Mouse (Mus musculus): Measurements from ENCODE around the gene Arhgap10. TPM values are rescaled to one million over a fixed set of nuclear protein-coding genes. Genes with fewer than 3 reads are reported as not detected.

Arhgap10 gene
- total and polyA plus RNA-seq, 3 experiments: 2.7 to 5.9 (median 4.8) TPM

GRCm38 (mm10) chr8:77483676-77484075, 34.1 kb downstream of the Arhgap10 start:
- no peak for DNase-seq (ENCODE audit: extremely low read depth)
- no peak overlapping the region for H3K27ac ChIP-seq (ENCODE audit: insufficient read depth, low read depth)
- TF ChIP-seq MAX (IDR thresholded peaks at IDR 0.05; ENCODE audit: low read length) (no peak), HCFC1 (IDR thresholded peaks at IDR 0.05; ENCODE audit: low read depth, low read length) (no peak), TCF12 (IDR thresholded peaks at IDR 0.05; ENCODE audit: low read depth, low read length) (no peak), EP300 (IDR thresholded peaks at IDR 0.05; ENCODE audit: low read length) (no peak), CTCF (conservative IDR thresholded peaks at IDR 0.05 in 1 of 2, IDR thresholded peaks at IDR 0.05 in 1 of 2; ENCODE audit: low read depth in 2 of 2, low read length in 2 of 2) (no peak), NELFE (IDR thresholded peaks at IDR 0.05; ENCODE audit: low read depth, low read length) (no peak), CHD1 (IDR thresholded peaks at IDR 0.05; ENCODE audit: low read depth, low read length) (no peak), KAT2A (IDR thresholded peaks at IDR 0.05; ENCODE audit: insufficient replicate concordance, low read length) (no peak)
- H3K4me3 ChIP-seq (replicated peaks in 1 of 3; ENCODE audit: low read depth in 2 of 3, low read length in 2 of 3, poor library complexity in 1 of 3): no peak overlapping the region
- H3K9me3 ChIP-seq (replicated peaks; ENCODE audit: low read length): no peaks in the 10 kb centered on the region
- no peak overlapping the region for H3K4me2 ChIP-seq (ENCODE audit: insufficient read depth, low read depth, poor library complexity, severe bottlenecking)
- in situ Hi-C loops (cut with MboI; ENCODE audit: low pct_ligation_motif_present, low pct_unique_long_range_greater_than_20kb, low sequenced_read_pairs): no loop called here
- no peaks in the 10 kb centered on the region for H3K36me3 ChIP-seq (replicated peaks in 1 of 2; ENCODE audit: control insufficient read depth in 1 of 2, insufficient read depth in 1 of 2, low read length in 1 of 2)
- no peaks in the 10 kb centered on the region for H3K79me2 ChIP-seq (replicated peaks; ENCODE audit: control insufficient read depth, extremely low read depth, insufficient read depth, poor library complexity, severe bottlenecking)
- dilution Hi-C loops (cut with MboI; ENCODE audit: extremely low pct_ligation_motif_present, extremely low pct_unique_long_range_greater_than_20kb, low sequenced_read_pairs): no loop called here
- no peaks in the 10 kb centered on the region for H3K27me3 ChIP-seq (replicated peaks)
- peaks cover 0 to 8% of the 10 kb centered on the region in 2 experiments; a peak in 2 of 4 replicates for H3K4me1 ChIP-seq (ENCODE audit: control insufficient read depth in 1 of 2, insufficient read depth in 2 of 2)
- no peak overlapping the region for H3K9ac ChIP-seq (ENCODE audit: insufficient read depth, low read depth)

- H3K79me2 ChIP-seq (replicated peaks; ENCODE audit: control insufficient read depth, extremely low read depth, insufficient read depth, poor library complexity, severe bottlenecking): no peaks in the 10 kb centered on the region
- peaks cover 0 to 8% of the 10 kb centered on the region in 2 experiments; a peak in 2 of 4 replicates for H3K4me1 ChIP-seq (ENCODE audit: control insufficient read depth in 1 of 2, insufficient read depth in 2 of 2)
- TF ChIP-seq CHD2 (IDR thresholded peaks at IDR 0.05; ENCODE audit: low read length) (no peak), EP300 (IDR thresholded peaks at IDR 0.05; ENCODE audit: low read length) (no peak), SMC3 (IDR thresholded peaks at IDR 0.05; ENCODE audit: low read depth, low read length) (no peak), NELFE (IDR thresholded peaks at IDR 0.05; ENCODE audit: low read depth, low read length) (no peak), KAT2A (IDR thresholded peaks at IDR 0.05; ENCODE audit: insufficient replicate concordance, low read length) (no peak), MAX (IDR thresholded peaks at IDR 0.05; ENCODE audit: low read length) (no peak)
- no peak for DNase-seq (ENCODE audit: extremely low read depth)
- H3K36me3 ChIP-seq (replicated peaks in 1 of 2; ENCODE audit: control insufficient read depth in 1 of 2, insufficient read depth in 1 of 2, low read length in 1 of 2): no peaks in the 10 kb centered on the region
- no peaks in the 10 kb centered on the region for H3K27me3 ChIP-seq (replicated peaks)
- dilution Hi-C loops (cut with MboI; ENCODE audit: extremely low pct_ligation_motif_present, extremely low pct_unique_long_range_greater_than_20kb, low sequenced_read_pairs) (no loop called here), in situ Hi-C loops (cut with MboI; ENCODE audit: low pct_ligation_motif_present, low pct_unique_long_range_greater_than_20kb, low sequenced_read_pairs) (no loop called here)
- no peak overlapping the region for H3K9ac ChIP-seq (ENCODE audit: insufficient read depth, low read depth)
- H3K27ac ChIP-seq (ENCODE audit: insufficient read depth, low read depth): no peak overlapping the region
- H3K9me3 ChIP-seq (replicated peaks; ENCODE audit: low read length): no peaks in the 10 kb centered on the region
- no peak overlapping the region for H3K4me2 ChIP-seq (ENCODE audit: insufficient read depth, low read depth, poor library complexity, severe bottlenecking)
- H3K4me3 ChIP-seq (replicated peaks in 1 of 3; ENCODE audit: low read depth in 2 of 3, low read length in 2 of 3, poor library complexity in 1 of 3): no peak overlapping the region
Measured at GRCm38 (mm10) chr8:77481791-77482190, 36.0 kb downstream of the Arhgap10 start.

- H3K4me1 ChIP-seq (ENCODE audit: control insufficient read depth in 1 of 2, insufficient read depth in 2 of 2): peaks cover 0 to 8% of the 10 kb centered on the region in 2 experiments; a peak in 2 of 4 replicates
- no peak overlapping the region for H3K4me3 ChIP-seq (replicated peaks in 1 of 3; ENCODE audit: low read depth in 2 of 3, low read length in 2 of 3, poor library complexity in 1 of 3)
- H3K79me2 ChIP-seq (replicated peaks; ENCODE audit: control insufficient read depth, extremely low read depth, insufficient read depth, poor library complexity, severe bottlenecking): no peaks in the 10 kb centered on the region
- no peaks in the 10 kb centered on the region for H3K36me3 ChIP-seq (replicated peaks in 1 of 2; ENCODE audit: control insufficient read depth in 1 of 2, insufficient read depth in 1 of 2, low read length in 1 of 2)
- in situ Hi-C loops (cut with MboI; ENCODE audit: low pct_ligation_motif_present, low pct_unique_long_range_greater_than_20kb, low sequenced_read_pairs): no loop called here
- no peak overlapping the region for H3K9ac ChIP-seq (ENCODE audit: insufficient read depth, low read depth)
- no peak overlapping the region for H3K4me2 ChIP-seq (ENCODE audit: insufficient read depth, low read depth, poor library complexity, severe bottlenecking)
- dilution Hi-C loops (cut with MboI; ENCODE audit: extremely low pct_ligation_motif_present, extremely low pct_unique_long_range_greater_than_20kb, low sequenced_read_pairs): no loop called here
- H3K9me3 ChIP-seq (replicated peaks; ENCODE audit: low read length): no peaks in the 10 kb centered on the region
- H3K27me3 ChIP-seq (replicated peaks): no peaks in the 10 kb centered on the region
- no peak overlapping the region for H3K27ac ChIP-seq (ENCODE audit: insufficient read depth, low read depth)
- no peak for DNase-seq (ENCODE audit: extremely low read depth)
- TF ChIP-seq ZNF384 (IDR thresholded peaks at IDR 0.05; ENCODE audit: low read depth, low read length) (no peak), CTCF (conservative IDR thresholded peaks at IDR 0.05 in 1 of 2, IDR thresholded peaks at IDR 0.05 in 1 of 2; ENCODE audit: low read depth in 2 of 2, low read length in 2 of 2) (no peak), JUND (conservative IDR thresholded peaks at IDR 0.05; ENCODE audit: low read depth, low read length) (no peak), GABPA (IDR thresholded peaks at IDR 0.05; ENCODE audit: insufficient replicate concordance, low read depth, low read length) (no peak), EP300 (IDR thresholded peaks at IDR 0.05; ENCODE audit: low read length) (no peak), TBP (conservative IDR thresholded peaks at IDR 0.05; ENCODE audit: low read depth, low read length) (no peak), E2F4 (IDR thresholded peaks at IDR 0.05; ENCODE audit: insufficient replicate concordance, low read depth, low read length) (no peak), MAX (IDR thresholded peaks at IDR 0.05; ENCODE audit: low read length) (no peak), MAZ (IDR thresholded peaks at IDR 0.05; ENCODE audit: low read depth, low read length) (no peak), MEF2A (IDR thresholded peaks at IDR 0.05; ENCODE audit: borderline replicate concordance, low read depth, low read length) (no peak), POLR2AphosphoS2 (IDR thresholded peaks at IDR 0.05; ENCODE audit: low read depth, low read length) (no peak)
Measured at GRCm38 (mm10) chr8:77479995-77480394, 37.8 kb downstream of the Arhgap10 start.

Measured in CH12.LX (cell line).